Mouse (Mus musculus) olfactory bulb, adult 2 months (tissue): Measurements from ENCODE around the gene Gm49369. TPM values are rescaled to one million over a fixed set of nuclear protein-coding genes. Genes with fewer than 3 reads are reported as not detected.

Experiments
- H3K27ac ChIP-seq: fragments of 200-500 bp; 2 replicates; pipeline ENCODE4 v1.5.1; 2012; ENCODE audit warnings: low read depth, low read length; ENCODE audit not compliant: insufficient read depth
- H3K4me1 ChIP-seq: fragments of 200-500 bp; 2 replicates; pipeline ENCODE4 v1.6.1; 2012; ENCODE audit warnings: low read length; ENCODE audit not compliant: control insufficient read depth, insufficient read depth
- H3K4me3 ChIP-seq: fragments of 200-500 bp; 2 replicates; pipeline ENCODE4 v1.5.1; 2012; ENCODE audit warnings: mild to moderate bottlenecking, low read depth, low read length, moderate library complexity; ENCODE audit not compliant: insufficient read depth
- CTCF ChIP-seq: fragments of 200-500 bp; IDR thresholded peaks from 2 replicates; pipeline ENCODE4 v1.5.1; 2012; ENCODE audit warnings: low read depth, mild to moderate bottlenecking, low read length, moderate library complexity; ENCODE audit not compliant: insufficient read depth
- POLR2A ChIP-seq: fragments of 200-500 bp; IDR thresholded peaks from 2 replicates; pipeline ENCODE4 v1.6.1; 2012; ENCODE audit warnings: mild to moderate bottlenecking, low read depth, low read length, moderate library complexity; ENCODE audit not compliant: insufficient read depth
- WGBS: fragments of 180-500 bp; shearing (Covaris S2); methylation state at CpG from one replicate; pipeline ENCODE4 v1.1.7; 2018; 5-methylcytosine and 5-hydroxymethylcytosine counted together
- polyA plus RNA-seq: library from polyadenylated mRNA; stranded (reverse); fragments of >200 nt; gene quantifications from 2 replicates; pipeline ENCODE4 v1.2.4, GENCODE M21; 2012; ENCODE audit warnings: low replicate concordance; ENCODE audit not compliant: missing spikeins, insufficient read depth, insufficient read length

Gene Gm49369
- polyA plus RNA-seq, 1 experiment = not detected

DNA sequence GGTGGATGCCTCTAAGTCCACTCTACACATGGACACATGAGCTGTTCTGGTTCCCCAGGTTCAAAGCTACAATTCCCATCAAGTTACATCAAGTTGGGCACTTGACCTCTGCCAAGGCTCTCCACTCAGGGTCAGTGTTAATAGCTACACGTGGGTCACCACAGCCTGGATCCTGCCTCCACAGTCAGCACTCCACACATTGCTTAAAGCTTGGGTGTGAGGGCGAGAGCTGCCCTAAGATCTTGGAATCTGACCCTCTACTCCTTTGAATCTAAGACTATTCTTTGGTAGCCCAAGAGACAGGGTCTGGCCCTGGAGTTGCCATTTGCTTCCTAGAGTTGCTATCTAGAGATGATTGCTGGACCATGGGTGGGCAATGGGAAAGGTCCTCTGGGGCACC lies 6.3 kb upstream of the Gm49369 start:
- H3K27ac ChIP-seq = no peak overlapping the region
- H3K4me1 ChIP-seq = peaks cover 23% of the 10 kb centered on the region
- TF ChIP-seq CTCF = no peak
- no peak overlapping the region for H3K4me3 ChIP-seq
- WGBS = 98% methylated on average over 2 of the region's 2 CpGs

DNA sequence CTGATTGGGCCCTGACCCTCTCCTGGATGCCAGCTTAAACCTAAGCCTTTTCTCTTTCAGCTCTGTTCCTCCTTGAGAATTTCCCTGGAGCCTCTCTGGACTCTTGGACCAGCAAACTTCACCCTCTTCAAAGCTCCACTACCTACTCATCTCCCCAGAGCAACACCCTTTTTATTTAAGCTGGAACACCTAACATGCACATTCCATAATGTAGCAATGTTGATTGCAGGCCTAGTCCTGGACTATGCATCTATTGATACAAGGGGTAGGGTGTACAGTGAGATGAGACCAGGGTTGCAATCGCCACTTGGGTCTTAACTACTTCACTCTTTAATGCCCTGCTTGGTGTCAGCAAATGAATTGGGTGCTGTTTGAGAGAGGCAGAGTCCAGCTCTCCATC lies 5.7 kb upstream of the Gm49369 start:
- H3K27ac ChIP-seq = peak overlapping the region; percentile 5; the same call in 1 of the 2 replicates
- peak overlapping the region; percentile 91 for H3K4me3 ChIP-seq
- TF ChIP-seq POLR2A = no peak
- no peak for TF ChIP-seq CTCF
- 88% methylated on average over 1 of the region's 1 CpGs for WGBS
- peaks cover 22% of the 10 kb centered on the region for H3K4me1 ChIP-seq

DNA sequence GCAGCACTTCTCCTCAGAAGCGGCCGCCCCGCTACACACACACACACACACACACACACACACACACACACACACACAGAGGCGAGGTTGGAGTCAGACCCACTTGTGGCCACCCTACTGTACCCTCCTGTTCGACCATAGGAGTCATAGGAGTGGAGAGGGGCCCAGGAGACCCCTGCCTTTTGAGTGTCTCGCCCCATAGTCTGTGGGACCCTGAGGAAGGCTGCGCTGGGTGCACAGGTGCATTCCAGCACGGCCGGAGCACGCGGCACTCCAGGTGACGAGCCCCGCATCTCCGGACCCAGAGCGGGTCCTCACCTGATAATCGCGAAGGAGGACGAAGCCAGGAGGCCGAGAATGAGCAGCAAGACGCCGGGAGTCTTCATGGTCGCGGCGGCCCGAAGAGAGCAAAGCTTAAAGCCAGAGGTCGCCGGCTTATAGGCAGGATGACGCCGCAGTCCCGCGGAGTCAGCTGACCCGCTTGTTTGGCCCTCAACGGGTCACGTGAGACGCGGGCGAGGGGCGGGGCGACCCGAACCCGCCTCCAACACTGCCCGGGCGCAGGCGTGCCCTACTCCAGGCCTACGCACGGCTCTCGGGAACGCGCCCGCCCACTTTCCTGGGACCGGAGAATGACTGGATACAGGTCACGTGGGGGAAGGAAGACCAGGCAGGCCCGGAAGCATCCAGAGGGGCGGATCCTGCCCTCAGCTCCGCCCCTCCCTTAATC lies 5.1 kb upstream of the Gm49369 start, which contains the start of gene Ctsd:
Gene Ctsd, minus strand, starts transcription at position 620 of the 730 bp plus-strand sequence.
- WGBS = under 1% methylated on average over 55 of the region's 55 CpGs
- H3K4me1 ChIP-seq = peaks cover 19% of the 10 kb centered on the region
- H3K27ac ChIP-seq = peak within 1 kb of the TSS; percentile 67
- H3K4me3 ChIP-seq = peak within 1 kb of the TSS; percentile 91
- peak; percentile 62 for TF ChIP-seq POLR2A
- no peak for TF ChIP-seq CTCF

DNA sequence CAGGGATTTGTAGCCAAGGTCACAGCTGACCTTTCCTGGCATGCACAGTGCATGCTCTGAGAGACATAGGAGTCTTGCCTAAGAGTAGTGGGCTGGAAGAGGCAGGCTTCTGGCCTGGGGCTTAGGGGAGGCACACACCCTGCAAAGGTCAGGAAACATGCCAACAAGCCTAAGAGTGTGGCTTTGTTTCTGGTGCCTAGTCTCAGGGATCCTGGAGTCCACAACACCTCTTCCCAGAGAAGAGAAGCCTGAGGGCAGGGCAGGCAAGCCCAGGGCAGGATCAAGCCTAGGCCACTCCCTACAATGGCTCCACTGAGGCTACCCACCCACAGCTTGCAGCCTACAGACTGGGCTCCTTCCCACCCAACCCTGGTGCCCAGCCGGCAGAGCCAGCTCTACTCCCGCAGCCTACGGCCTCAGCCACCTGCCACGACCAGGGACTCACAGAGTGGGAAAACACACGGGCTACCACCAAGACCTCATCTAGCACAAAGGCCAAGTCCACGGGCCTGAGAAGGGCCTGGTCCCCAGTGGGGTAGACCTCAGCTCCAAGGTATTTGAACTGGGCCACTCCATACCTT lies 4.2 kb upstream of the Gm49369 start:
- Histone ChIP-seq H3K27ac (peak overlapping the region; percentile 67; the same call in 1 of the 2 replicates), H3K4me1 (peaks cover 22% of the 10 kb centered on the region), H3K4me3 (peak overlapping the region; percentile 91)
- WGBS = 32% methylated on average over 6 of the region's 6 CpGs
- TF ChIP-seq CTCF = no peak

DNA sequence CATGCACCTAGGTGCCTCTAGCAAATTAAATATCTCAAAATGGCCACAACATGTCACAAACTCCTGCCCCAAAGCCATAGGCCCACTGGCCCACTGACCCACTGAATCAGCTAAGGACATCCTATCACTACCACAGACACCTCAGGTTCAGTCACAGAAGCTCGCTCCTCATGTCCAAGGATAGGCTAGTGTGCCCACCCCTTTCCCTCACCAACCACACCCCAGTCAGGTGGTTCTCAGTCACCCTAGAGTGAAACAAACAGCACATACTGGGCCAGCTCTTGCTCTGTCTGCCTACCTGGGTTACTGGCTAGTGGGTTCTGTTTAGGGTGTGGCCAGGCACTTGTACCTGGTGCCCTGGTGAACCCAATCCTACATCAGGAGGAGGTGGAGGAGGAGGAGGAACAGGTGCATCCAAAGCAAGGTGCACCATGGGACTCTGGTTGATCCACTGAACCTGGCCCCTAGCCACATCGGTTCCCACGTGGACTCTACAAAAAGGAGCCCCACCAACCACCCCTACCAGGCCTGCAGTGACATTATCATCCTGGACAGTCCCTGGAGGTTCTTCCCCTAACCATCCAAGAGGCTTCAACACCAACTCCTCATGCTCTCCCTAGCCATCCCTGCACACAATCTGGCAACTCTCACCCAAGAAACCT lies 3.4 kb upstream of the Gm49369 start:
- 77% methylated on average over 3 of the region's 3 CpGs for WGBS
- Histone ChIP-seq H3K4me3 (peak overlapping the region; percentile 91; the same call in 1 of the 2 replicates), H3K4me1 (peaks cover 22% of the 10 kb centered on the region), H3K27ac (no peak overlapping the region)
- TF ChIP-seq POLR2A = no peak
- TF ChIP-seq CTCF = no peak

DNA sequence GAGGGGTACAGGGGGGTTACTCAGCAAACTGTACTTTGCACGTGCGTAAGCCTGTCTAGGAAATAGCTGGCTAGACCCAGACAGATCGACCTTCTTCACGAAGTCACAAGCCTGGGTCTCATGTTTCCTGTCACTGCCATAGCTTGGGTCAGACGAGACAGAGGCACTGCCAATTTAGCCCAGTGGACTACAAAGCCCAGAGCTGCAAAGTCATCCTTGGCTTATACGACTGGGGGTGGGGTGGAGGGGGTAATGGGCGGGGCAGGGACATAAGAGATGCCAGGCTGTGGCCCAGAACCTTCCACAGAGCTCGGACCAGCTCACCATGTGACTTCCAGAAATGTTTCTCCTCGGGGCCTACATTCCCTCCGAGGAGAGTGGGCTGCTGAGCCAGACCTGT lies 1.8 kb upstream of the Gm49369 start:
- TF ChIP-seq POLR2A (no peak), CTCF (no peak)
- peaks cover 22% of the 10 kb centered on the region for H3K4me1 ChIP-seq
- WGBS = 86% methylated on average over 10 of the region's 10 CpGs
- H3K27ac ChIP-seq = no peak overlapping the region
- no peak overlapping the region for H3K4me3 ChIP-seq

DNA sequence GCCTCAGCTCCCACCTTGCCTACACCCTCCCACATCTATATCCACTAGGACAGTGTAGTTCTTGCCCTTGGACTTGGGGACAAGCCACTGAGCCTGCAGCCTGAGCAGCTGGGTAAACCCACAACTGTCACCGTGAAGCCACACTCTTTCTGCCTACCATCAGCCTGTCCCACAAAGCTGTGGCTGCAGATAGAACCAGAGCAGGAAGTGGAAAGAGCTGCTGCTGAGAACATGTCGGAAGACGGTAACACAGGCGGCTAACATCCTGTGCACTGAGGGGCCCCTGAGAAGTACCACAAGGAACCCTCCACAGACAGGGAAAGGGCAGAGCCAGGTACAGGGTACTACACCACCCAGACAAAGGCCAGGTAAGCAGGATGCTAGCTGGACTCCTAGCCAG lies 1.3 kb downstream of the Gm49369 start:
- 89% methylated on average over 4 of the region's 4 CpGs for WGBS
- Histone ChIP-seq H3K4me1 (peaks cover 12% of the 10 kb centered on the region), H3K4me3 (no peak overlapping the region), H3K27ac (no peak overlapping the region)
- TF ChIP-seq POLR2A (no peak), CTCF (no peak)

DNA sequence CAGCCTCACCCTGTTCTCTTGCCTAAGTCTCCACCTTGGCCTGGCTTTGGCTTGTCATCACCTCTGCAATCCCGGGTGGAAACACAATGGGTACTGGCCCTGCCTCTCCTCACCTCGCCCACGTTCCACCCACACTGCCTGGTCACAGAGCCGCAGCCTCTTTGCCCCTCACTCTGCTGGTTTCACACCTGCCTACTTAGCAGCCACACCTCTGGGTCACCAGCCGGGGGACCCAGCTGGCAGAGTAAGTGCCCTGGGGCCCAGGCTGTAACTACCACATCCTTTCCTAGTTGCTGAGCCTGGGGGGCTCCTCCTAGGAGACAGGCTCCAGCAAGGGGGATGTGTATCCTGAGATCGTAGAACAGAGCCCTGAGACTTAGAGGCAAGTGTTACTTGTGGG lies 3.3 kb downstream of the Gm49369 start:
- peaks cover 16% of the 10 kb centered on the region for H3K4me1 ChIP-seq
- WGBS = 84% methylated on average over 6 of the region's 6 CpGs
- no peak overlapping the region for H3K27ac ChIP-seq
- no peak overlapping the region for H3K4me3 ChIP-seq
- no peak for TF ChIP-seq POLR2A
- no peak for TF ChIP-seq CTCF

DNA sequence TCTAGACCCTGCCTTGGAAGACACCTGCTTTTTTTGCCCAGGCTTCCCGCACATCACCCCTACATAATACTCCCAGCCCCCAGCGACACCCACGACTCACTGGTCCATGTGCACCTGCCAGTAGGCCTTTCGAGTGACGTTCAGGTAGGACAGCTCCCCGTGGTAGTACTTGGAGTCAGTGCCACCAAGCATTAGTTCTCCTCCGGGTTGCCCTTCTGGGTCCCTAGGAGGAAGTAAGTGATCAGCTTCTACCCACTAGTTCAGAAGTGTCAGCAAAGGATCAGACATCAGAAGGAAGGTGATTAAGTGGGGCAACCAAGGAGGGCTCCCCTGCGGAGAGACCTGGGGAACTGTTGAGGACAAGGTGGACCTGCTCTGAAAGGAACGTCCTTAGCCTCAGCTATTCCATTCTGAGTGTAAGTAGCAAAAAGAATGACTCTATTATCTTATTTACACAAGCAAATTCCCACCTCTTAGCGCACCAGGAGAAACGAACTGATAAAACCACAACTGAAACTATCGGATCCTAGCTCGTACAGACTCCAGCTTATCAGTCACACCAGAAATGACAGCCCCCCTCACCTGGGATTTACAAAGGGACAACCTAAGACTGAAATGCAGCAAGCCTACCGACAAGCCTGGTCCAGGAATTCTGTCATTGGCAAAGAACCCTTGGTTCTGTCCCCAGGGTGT lies 5.1 kb downstream of the Gm49369 start:
- Histone ChIP-seq H3K4me3 (no peak overlapping the region), H3K4me1 (peaks cover 33% of the 10 kb centered on the region), H3K27ac (no peak overlapping the region)
- TF ChIP-seq POLR2A (no peak), CTCF (no peak)
- WGBS = 92% methylated on average over 14 of the region's 14 CpGs
